Mouse (Mus musculus): ENCODE results near the gene Cmtm7. TPM values are rescaled to one million over a fixed set of nuclear protein-coding genes. Genes with fewer than 3 reads are reported as not detected.
"Not testable (repeated sequence)": the region's sequence is repeated elsewhere in the genome, so short reads cannot be mapped to it uniquely, and the experiment has no call there.

Gene Cmtm7
- polyA plus RNA-seq, 1 experiment from 2014 or later, result 107 TPM

DNA sequence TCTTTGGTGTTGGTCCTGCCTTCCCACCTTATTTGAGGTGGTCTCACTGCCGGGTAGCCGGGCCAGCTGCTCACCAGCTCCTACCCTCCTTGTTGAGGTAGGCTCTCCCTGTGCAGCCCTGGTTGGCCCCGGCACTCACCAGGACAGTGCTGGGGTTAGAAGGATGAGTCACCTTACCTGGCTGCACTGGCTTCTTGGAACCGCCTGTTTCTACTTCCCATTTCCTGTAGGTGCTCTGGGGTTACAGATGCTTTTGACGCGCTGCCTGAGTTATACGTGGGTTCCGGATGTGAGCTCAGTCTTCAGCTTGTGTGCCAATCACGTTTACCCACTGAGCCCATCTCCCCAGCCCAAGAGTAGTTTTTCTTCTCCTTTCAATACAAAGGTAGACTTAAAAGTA lies 41.3 kb downstream of the Cmtm7 start:
- H3K4me1 ChIP-seq, result peaks cover 36% of the 10 kb centered on the region
- no peak overlapping the region for H3K27ac ChIP-seq (replicated peaks)
- WGBS, result 92% methylated on average over 9 of the region's 9 CpGs
- no peaks in the 10 kb centered on the region for H3K27me3 ChIP-seq (replicated peaks)
- peaks cover 32% of the 10 kb centered on the region for H3K36me3 ChIP-seq
- H3K4me3 ChIP-seq, result no peak overlapping the region
- H3K4me2 ChIP-seq, result no peak overlapping the region
- no peak overlapping the region for H3K9ac ChIP-seq
- no peak for ATAC-seq (ENCODE audit: extremely low read depth, insufficient number of reproducible peaks, low FRiP score, low TSS enrichment)
- no peaks in the 10 kb centered on the region for H3K9me3 ChIP-seq

DNA sequence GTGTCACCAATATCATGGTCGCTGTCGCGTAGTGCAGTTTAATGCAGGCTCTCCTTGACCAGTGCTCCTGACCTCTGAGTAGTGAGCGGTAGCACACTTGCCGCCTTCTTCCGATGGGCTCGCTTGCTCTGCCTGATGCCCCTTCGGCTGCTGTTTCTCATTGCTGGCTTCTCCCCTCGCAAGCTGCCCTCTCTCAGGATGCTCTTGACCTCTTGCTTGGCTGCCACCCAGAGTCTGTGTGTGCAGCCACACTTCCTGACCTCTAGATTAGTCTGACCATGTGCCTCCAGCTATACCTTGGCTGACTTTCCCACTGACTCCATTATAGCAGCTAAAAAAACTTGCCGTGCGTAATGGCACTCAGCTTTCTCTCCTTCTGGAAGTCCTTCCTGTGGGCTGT lies 45.2 kb downstream of the Cmtm7 start:
- ATAC-seq (ENCODE audit: extremely low read depth, insufficient number of reproducible peaks, low FRiP score, low TSS enrichment), result peak; percentile 79
- peaks cover 59% of the 10 kb centered on the region for H3K4me1 ChIP-seq
- WGBS, result 35% methylated on average over 11 of the region's 11 CpGs
- peak overlapping the region; percentile 14; the same call in 1 of the 2 replicates for H3K4me3 ChIP-seq
- no peaks in the 10 kb centered on the region for H3K27me3 ChIP-seq (replicated peaks)
- H3K36me3 ChIP-seq, result peaks cover 32% of the 10 kb centered on the region
- peak overlapping the region; percentile 53 for H3K4me2 ChIP-seq
- peak overlapping the region; percentile 79 for H3K27ac ChIP-seq (replicated peaks)
- no peaks in the 10 kb centered on the region for H3K9me3 ChIP-seq
- H3K9ac ChIP-seq, result peak overlapping the region; percentile 61

DNA sequence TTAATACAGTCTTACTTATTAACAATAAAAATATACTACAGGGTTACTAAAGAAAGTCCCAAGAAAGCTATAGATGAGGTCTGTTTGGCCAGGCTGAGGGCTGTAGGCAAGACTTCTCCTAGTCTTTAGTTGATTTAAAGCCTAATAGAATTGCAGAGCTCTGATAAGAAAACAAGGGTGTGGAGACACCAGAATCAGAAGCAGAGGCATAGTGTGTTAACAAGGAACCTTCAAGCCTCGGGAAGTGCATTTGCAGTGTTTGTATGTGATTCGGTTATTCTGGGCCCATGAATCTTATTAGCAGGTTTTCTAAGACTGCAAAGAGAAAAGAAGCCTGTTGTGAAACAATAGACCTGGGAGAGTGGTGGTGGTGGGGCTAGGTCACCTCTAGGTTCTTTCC lies 48.4 kb downstream of the Cmtm7 start:
- 48% methylated on average over 2 of the region's 2 CpGs for WGBS
- Histone ChIP-seq H3K9ac (peak overlapping the region; percentile 61), H3K27me3 (replicated peaks) (no peaks in the 10 kb centered on the region), H3K9me3 (no peaks in the 10 kb centered on the region), H3K4me2 (peak overlapping the region; percentile 89), H3K36me3 (peaks cover 9% of the 10 kb centered on the region), H3K4me3 (peak overlapping the region; percentile 15; the same call in 1 of the 2 replicates), H3K4me1 (peaks cover 57% of the 10 kb centered on the region), H3K27ac (replicated peaks) (peak overlapping the region; percentile 51; the same call in 1 of the 2 replicates)
- no peak for ATAC-seq (ENCODE audit: extremely low read depth, insufficient number of reproducible peaks, low FRiP score, low TSS enrichment)

DNA sequence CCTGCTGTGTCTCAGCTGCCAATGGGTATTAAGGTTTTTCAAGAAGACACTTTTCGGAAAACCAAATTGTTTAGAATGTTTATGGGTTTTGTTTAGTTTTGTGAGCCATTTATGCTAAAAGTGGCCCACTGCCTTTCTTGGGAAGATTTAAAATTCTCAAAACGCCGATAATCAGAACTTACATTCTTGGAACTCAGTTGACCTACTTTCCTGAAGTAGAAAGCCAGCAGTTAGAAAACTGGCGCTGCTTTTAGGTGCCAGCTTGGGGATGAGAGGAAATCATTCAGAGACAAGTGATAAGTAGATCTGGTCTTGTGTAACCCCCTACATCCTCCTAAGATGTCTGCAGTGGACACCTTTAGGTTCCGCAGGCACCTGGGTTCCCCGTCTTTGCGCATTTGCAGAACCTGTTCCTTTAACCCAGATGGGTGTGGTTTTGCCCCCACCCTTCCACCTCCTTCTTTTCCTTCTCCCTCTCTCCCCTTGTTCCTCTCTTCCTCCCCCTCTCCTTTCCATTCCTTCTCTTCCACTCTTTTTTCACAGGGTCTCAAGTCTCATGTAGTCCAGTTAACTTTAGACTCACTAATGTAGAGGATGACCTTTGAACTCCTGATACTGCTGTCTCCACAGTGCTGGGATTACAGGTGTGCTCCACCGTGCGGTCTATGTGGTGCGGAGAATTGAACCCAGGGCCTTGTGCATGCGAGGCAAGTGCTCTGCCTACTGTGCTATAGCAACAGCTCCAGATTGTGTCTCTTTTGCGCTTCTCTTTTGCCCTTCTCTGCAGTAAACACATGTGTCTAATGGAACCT lies 49.6 kb downstream of the Cmtm7 start:
- no peak for ATAC-seq (ENCODE audit: extremely low read depth, insufficient number of reproducible peaks, low FRiP score, low TSS enrichment)
- Histone ChIP-seq H3K4me1 (peaks cover 51% of the 10 kb centered on the region), H3K4me3 (peak overlapping the region; percentile 83), H3K27ac (replicated peaks) (peak overlapping the region; percentile 90), H3K36me3 (peaks cover 4% of the 10 kb centered on the region; the same call in 1 of the 2 replicates), H3K27me3 (replicated peaks) (no peaks in the 10 kb centered on the region), H3K9me3 (no peaks in the 10 kb centered on the region), H3K4me2 (peak overlapping the region; percentile 89), H3K9ac (peak overlapping the region; percentile 91)
- WGBS, result 59% methylated on average over 12 of the region's 12 CpGs

DNA sequence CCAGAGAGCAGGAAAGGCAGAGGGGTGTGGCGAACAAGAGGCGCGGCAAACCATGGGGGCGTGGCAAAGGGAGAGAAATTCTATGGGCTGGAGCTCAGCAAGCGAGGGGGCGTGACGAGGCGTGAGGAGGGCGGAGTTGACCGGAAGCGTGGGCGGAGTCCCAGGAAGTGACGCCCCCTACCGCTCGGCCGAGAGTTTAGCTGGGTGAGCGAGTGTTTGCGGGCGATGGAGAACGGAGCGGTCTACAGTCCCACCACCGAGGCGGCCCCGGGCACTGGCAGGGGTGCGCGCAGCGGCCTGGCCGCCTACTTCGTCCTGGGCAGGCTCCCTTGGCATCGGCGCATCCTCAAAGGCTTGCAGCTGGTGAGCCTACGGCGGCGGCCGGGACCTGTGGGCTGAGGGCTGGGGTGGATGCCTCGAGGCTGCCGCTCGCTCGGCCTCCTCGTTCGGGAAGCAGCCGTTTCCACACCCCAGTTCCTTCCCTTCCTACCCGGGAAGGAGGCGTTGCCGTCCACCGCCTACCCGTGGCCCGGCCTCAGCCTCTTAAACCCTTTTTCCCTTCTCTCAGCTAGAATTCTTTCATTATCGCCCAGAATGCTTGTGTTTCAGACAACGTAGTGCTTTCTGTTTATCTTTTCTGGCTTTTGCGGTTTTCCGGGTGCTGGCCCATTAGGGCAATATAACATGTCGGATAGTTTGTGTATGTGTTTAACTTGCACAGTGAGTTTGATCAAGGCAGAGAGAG lies 50.5 kb downstream of the Cmtm7 start, which contains the start of gene Cmtm6:
Gene Cmtm6, plus strand, starts transcription at position 106 of the 745 bp plus-strand sequence.
- H3K4me1 ChIP-seq, result peaks cover 43% of the 10 kb centered on the region
- H3K4me3 ChIP-seq, result peak within 1 kb of the TSS; percentile 83
- ATAC-seq (ENCODE audit: extremely low read depth, insufficient number of reproducible peaks, low FRiP score, low TSS enrichment), result peak; percentile 95
- peak within 1 kb of the TSS; percentile 91 for H3K9ac ChIP-seq
- H3K4me2 ChIP-seq, result peak within 1 kb of the TSS; percentile 89
- no peaks in the 10 kb centered on the region for H3K27me3 ChIP-seq (replicated peaks)
- peak within 1 kb of the TSS; percentile 90 for H3K27ac ChIP-seq (replicated peaks)
- peaks cover 4% of the 10 kb centered on the region; the same call in 1 of the 2 replicates for H3K36me3 ChIP-seq
- H3K9me3 ChIP-seq, result no peaks in the 10 kb centered on the region
- under 1% methylated on average over 53 of the region's 53 CpGs for WGBS

DNA sequence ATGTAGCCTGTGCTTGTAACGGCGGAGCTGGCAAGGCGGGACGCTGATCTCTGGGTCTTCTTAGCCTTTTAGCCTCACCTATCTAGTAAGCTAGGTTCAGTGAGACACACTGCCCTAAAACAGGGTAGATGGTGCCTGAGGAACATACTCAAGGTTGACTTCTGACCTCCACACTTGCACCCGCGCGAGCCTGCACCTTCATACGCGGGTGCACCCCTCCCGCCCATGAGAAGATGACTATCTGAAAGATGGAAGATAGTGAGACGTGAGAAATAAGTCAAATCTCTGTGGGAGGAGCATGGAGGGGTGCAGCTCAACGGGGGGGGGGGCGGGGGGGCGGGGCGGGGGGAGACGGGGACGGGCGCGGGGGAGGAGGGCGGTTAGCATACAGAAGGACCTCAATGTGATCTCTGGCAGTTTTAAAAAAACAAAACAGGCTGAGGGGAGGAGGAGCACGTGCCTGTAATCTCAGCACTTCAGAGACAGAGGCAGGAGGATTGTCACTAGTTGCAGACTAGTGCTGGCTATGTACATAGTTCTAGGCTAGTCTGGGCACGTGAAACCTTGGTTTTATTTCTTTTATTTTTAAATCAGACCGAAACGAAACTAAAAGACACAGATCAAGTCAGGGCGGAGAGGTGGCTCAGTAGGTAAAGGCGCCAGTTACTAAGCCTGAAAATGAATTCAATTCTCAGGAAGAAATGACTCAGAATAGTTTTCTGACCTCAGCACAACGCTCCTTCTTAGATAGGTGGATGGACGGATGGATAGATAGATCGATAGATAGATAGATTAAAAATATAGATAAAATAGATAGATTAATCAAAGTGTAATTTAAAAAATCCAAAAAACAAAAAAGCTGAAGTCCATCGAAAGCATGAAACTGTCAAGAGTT lies 51.5 kb downstream of the Cmtm7 start:
- Histone ChIP-seq H3K27ac (replicated peaks) (no peak overlapping the region), H3K9ac (peak overlapping the region; percentile 64; the same call in 1 of the 2 replicates)
- no peak for ATAC-seq (ENCODE audit: extremely low read depth, insufficient number of reproducible peaks, low FRiP score, low TSS enrichment)

DNA sequence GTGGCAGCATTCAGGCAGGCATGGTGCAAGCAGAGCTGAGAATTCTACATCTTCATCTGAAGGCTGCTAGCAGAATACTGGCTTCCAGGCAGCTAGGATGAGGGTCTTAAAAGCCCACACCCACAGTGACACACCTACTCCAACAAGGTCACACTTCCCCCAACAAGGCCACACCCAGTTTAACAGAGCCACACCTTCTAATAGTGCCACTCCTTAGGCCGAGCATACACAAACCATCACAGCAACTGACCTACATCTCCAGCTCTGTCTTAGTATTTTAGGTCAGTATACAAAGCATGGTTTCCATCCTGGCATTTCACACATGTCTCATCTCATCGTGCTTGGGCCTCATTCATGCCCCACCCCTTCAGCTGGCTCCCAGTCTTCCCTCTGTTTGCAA lies 53.2 kb downstream of the Cmtm7 start:
- H3K27me3 ChIP-seq (replicated peaks); H3K4me3 ChIP-seq; H3K27ac ChIP-seq (replicated peaks); ATAC-seq (ENCODE audit: extremely low read depth, insufficient number of reproducible peaks, low FRiP score, low TSS enrichment); H3K4me2 ChIP-seq; H3K9me3 ChIP-seq; H3K9ac ChIP-seq: not testable (repeated sequence)
- H3K4me1 ChIP-seq, result peaks cover 22% of the 10 kb centered on the region
- H3K36me3 ChIP-seq, result peaks cover 22% of the 10 kb centered on the region
- 48% methylated on average over 2 of the region's 2 CpGs for WGBS

More for the DNA sequence above, 51.5 kb downstream of the Cmtm7 start:
- WGBS, result 24% methylated on average over 27 of the region's 30 CpGs
- Histone ChIP-seq H3K27me3 (replicated peaks) (no peaks in the 10 kb centered on the region), H3K9me3 (no peaks in the 10 kb centered on the region), H3K4me3 (peak overlapping the region; percentile 83), H3K4me2 (peak overlapping the region; percentile 89), H3K4me1 (peaks cover 39% of the 10 kb centered on the region), H3K36me3 (peaks cover 9% of the 10 kb centered on the region)

DNA sequence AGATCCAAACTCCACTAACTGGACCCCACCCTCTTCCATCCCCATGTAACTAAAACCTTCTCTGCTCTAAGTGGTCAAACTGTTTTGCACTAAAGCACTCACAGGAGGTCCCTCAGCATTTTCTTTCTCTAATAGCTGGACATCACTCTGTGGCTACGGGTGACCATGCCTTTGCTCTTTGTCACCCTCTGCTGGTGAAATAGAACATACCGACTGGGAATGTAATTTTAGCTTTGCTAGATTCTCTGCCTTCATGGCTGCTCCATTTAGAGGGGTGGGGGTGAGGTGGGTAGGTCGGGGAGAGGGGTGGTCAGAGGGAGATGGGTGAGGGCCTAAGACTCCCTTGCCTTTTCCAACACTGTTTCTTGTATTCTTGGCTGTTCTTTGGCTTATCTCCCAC lies 54.3 kb downstream of the Cmtm7 start:
- no peak overlapping the region for H3K4me3 ChIP-seq
- ATAC-seq (ENCODE audit: extremely low read depth, insufficient number of reproducible peaks, low FRiP score, low TSS enrichment), result no peak
- 7% methylated on average over 3 of the region's 3 CpGs for WGBS

DNA sequence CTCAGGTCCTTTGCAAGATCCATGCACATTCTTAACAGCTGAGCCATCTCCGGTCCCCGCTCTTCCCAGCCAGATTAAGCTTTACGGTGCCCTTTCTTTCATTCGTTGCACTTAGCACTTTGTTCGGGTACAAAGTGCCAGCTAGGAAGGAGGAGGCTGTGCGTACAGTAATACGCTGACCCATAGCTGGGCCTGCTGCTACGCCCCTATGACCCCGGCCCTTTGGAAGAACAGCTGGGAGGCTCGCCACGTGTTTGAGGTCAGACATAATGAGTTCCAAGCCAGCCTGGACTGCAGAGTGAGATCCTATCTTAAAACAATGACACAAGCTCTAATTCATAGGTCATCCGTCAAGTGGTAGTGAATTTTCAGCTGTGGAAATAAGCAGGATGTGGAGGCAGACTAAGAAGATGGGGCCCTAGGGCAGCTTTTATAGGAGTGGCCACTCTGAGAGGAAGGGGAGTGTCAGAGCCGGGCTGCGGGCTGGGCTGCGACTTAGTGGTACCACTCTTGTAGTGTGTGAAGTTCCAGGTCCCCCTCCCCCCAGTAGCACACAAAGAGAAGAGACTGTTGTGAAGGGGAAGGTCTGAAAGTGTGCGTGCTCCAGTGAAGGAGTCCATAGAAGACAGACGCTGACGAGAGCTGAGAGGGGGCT lies 64.9 kb downstream of the Cmtm7 start:
- no peak for ATAC-seq (ENCODE audit: extremely low read depth, insufficient number of reproducible peaks, low FRiP score, low TSS enrichment)
- Histone ChIP-seq H3K9me3 (no peaks in the 10 kb centered on the region), H3K36me3 (peaks cover 99% of the 10 kb centered on the region), H3K4me2 (no peak overlapping the region), H3K9ac (no peak overlapping the region), H3K4me1 (no peaks in the 10 kb centered on the region), H3K4me3 (no peak overlapping the region), H3K27ac (replicated peaks) (no peak overlapping the region), H3K27me3 (replicated peaks) (no peaks in the 10 kb centered on the region)
- WGBS, result 79% methylated on average over 18 of the region's 18 CpGs

More for the DNA sequence above, 54.3 kb downstream of the Cmtm7 start:
- no peak overlapping the region for H3K9ac ChIP-seq
- no peaks in the 10 kb centered on the region for H3K9me3 ChIP-seq
- no peaks in the 10 kb centered on the region for H3K27me3 ChIP-seq (replicated peaks)
- no peak overlapping the region for H3K27ac ChIP-seq (replicated peaks)
- peaks cover 11% of the 10 kb centered on the region for H3K4me1 ChIP-seq
- H3K4me2 ChIP-seq, result no peak overlapping the region
- peaks cover 33% of the 10 kb centered on the region for H3K36me3 ChIP-seq

DNA sequence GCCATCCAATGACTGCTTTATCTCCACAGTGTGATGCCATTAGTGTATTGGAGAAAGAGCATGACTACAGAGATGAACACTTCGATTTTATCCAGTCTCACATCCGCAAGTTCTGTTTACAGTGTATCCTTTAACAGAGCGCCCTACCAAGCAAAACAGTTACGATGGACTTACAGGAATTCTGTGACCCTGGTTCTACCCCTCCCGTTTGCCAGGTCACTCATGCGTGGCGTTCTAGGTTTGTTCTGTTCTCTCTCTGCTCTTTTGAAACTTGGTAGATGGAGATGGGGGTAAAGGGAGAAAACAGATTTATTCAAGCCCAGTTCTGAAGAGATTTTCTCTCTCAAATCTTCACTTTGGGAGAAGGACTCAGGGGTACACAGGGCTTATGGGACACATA lies 68.2 kb downstream of the Cmtm7 start:
- WGBS, result 93% methylated on average over 7 of the region's 7 CpGs
- no peak for ATAC-seq (ENCODE audit: extremely low read depth, insufficient number of reproducible peaks, low FRiP score, low TSS enrichment)
- no peak overlapping the region for H3K27ac ChIP-seq (replicated peaks)
- H3K9me3 ChIP-seq, result no peaks in the 10 kb centered on the region
- no peaks in the 10 kb centered on the region for H3K27me3 ChIP-seq (replicated peaks)
- H3K4me2 ChIP-seq, result no peak overlapping the region
- no peaks in the 10 kb centered on the region for H3K4me1 ChIP-seq
- H3K4me3 ChIP-seq, result no peak overlapping the region
- peaks cover 97% of the 10 kb centered on the region for H3K36me3 ChIP-seq
- H3K9ac ChIP-seq, result no peak overlapping the region

All from heart, embryonic 13.5 days (tissue).